Mouse (Mus musculus): ENCODE data around the gene E330017A01Rik.

GRCm38 (mm10) chr16:58628968-58629367 is 9.6 kb downstream of the E330017A01Rik start:
- TF ChIP-seq POLR2A (IDR thresholded peaks at IDR 0.05; ENCODE audit: insufficient read length, low read depth) (no peak), USF1 (IDR thresholded peaks at IDR 0.05; ENCODE audit: low read depth) (no peak), MYOD1 (IDR thresholded peaks at IDR 0.05; ENCODE audit: control insufficient read depth in 1 of 3, insufficient read length in 2 of 3, low read depth in 2 of 3) (no peak), E2F4 (IDR thresholded peaks at IDR 0.05; ENCODE audit: insufficient read depth) (no peak), POLR2AphosphoS2 (IDR thresholded peaks at IDR 0.05; ENCODE audit: insufficient read length, low read depth) (no peak), CEBPB (IDR thresholded peaks at IDR 0.05; ENCODE audit: insufficient read depth, poor library complexity, severe bottlenecking) (no peak), MYOG (IDR thresholded peaks at IDR 0.05; ENCODE audit: control insufficient read depth in 1 of 3, insufficient read depth in 1 of 3, insufficient read length in 2 of 3, low read depth in 2 of 3) (no peak), SRF (IDR thresholded peaks at IDR 0.05; ENCODE audit: control insufficient read depth, insufficient read length, low read depth) (no peak)

Measured in myocyte (in vitro differentiated cells).